ENCODE assay signal across 13 mouse cellular contexts in the genomic region with DNA sequence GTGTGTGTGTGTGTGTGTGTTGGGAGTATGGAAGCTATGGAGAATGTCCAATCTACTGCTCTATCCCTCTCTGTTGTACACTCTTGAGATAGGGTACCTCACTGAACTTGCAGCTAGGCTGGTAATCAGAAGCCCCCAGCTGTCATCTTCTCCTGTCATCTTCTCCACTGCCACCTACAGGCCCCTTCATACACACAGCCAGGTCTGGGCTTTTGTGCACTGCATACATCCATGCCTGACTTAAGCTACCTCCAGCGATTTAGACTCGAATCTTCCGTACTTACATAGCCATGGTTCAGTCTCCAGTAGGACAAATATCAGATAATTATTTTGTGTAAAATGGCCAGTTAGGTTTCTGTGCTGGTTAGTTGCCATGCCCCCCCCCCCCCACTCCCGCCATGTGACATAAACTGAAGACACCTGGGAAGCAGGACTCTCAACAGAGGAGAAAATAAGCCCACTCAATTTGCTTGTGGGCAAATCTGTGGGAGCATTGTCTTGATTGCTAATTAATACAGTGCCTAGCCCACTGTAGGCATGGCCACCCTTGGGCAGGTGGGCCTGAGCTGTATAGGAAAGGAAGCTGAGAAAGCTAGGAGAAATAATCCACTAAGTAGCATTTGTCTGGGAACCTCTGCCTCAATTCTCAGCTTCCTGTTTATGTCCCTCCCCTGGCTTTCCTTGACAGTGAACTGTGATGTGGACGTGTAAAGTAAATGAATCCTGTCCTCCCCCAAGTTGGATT.
DNase-seq lines count a peak whose midpoint lies in the region; ATAC-seq lines count a peak whose summit lies in the region.
"Had no signal": no experiment of that assay in that cellular context is flagged by ENCODE, and none has a peak within 500 bp of the region (broad histone marks: within the 10 kb centered on the region; RNA-seq: fewer than 3 reads in every experiment).

No protein-coding gene starts in this region.

- H3K27me3 ChIP-seq in kidney, embryonic 14.5 days (ENCODE audit: control insufficient read depth, insufficient read depth, low read length), result no peaks in the 10 kb centered on the region
- no peaks in the 10 kb centered on the region for H3K27me3 ChIP-seq in embryonic facial prominence, embryonic 12.5 days
- H3K27me3 ChIP-seq in midbrain, embryonic 12.5 days, result no peaks in the 10 kb centered on the region
- H3K27me3 ChIP-seq: CH12.LX; liver, embryonic 13.5 days; megakaryocyte, embryonic 14.5 days had no signal

- H3K4me3 ChIP-seq in kidney, embryonic 14.5 days (ENCODE audit: low read length), result no peak overlapping the region
- H3K4me3 ChIP-seq in embryonic facial prominence, embryonic 12.5 days, result no peak overlapping the region
- no peak overlapping the region for H3K4me3 ChIP-seq in midbrain, embryonic 12.5 days
- H3K4me3 ChIP-seq: left cerebral cortex, adult 2 months; liver, embryonic 13.5 days; megakaryocyte, embryonic 14.5 days had no signal

- 0 out of 2 replicates have a peak, but pooled peaks cover 4% of the 10 kb centered on the region for H3K4me1 ChIP-seq in kidney, embryonic 14.5 days (ENCODE audit: control insufficient read depth, insufficient read depth, low read length)
- H3K4me1 ChIP-seq in embryonic facial prominence, embryonic 12.5 days, result peaks cover 10% of the 10 kb centered on the region
- peaks cover 4% of the 10 kb centered on the region; the same call in 1 of the 2 replicates for H3K4me1 ChIP-seq in midbrain, embryonic 12.5 days
- H3K4me1 ChIP-seq: liver, embryonic 13.5 days; megakaryocyte, embryonic 14.5 days had no signal

- peak; percentile 37; the same call in 1 of the 2 replicates for ATAC-seq in kidney, embryonic 14.5 days (ENCODE audit: low FRiP score, low TSS enrichment)
- 0 out of 2 replicates have a peak, but pooled peaks have one; percentile 29 for ATAC-seq in embryonic facial prominence, embryonic 12.5 days (ENCODE audit: insufficient number of reproducible peaks, insufficient read depth, low FRiP score, low TSS enrichment)
- ATAC-seq in midbrain, embryonic 12.5 days (ENCODE audit: low FRiP score, low read depth), result peak; percentile 46

- 74% methylated on average over 5 of the region's 5 CpGs for WGBS in kidney, embryonic 14.5 days
- WGBS in embryonic facial prominence, embryonic 12.5 days, result 77% methylated on average over 5 of the region's 5 CpGs
- WGBS in midbrain, embryonic 12.5 days, result 83% methylated on average over 5 of the region's 5 CpGs

- no peak overlapping the region for H3K9ac ChIP-seq in kidney, embryonic 14.5 days (ENCODE audit: low read depth, low read length)
- H3K9ac ChIP-seq in embryonic facial prominence, embryonic 12.5 days, result no peak overlapping the region
- no peak overlapping the region for H3K9ac ChIP-seq in midbrain, embryonic 12.5 days (replicated peaks)
- H3K9ac ChIP-seq: liver, embryonic 13.5 days had no signal

- no peak overlapping the region for H3K4me2 ChIP-seq in kidney, embryonic 14.5 days (replicated peaks; ENCODE audit: low read depth, low read length)
- no peak overlapping the region for H3K4me2 ChIP-seq in embryonic facial prominence, embryonic 12.5 days (replicated peaks)
- H3K4me2 ChIP-seq in midbrain, embryonic 12.5 days (replicated peaks), result no peak overlapping the region
- H3K4me2 ChIP-seq: liver, embryonic 13.5 days had no signal

- intact Hi-C loops in left cerebral cortex, postnatal 10 days (cut with DNase I), result loop anchor here (2.0 to 5.0 kb wide), 2 partner anchors 456 to 773 kb away; no protein-coding TSS in a partner anchor

- no peaks in the 10 kb centered on the region for H3K36me3 ChIP-seq in kidney, embryonic 14.5 days (ENCODE audit: control insufficient read depth, insufficient read depth, low read length)
- H3K36me3 ChIP-seq in embryonic facial prominence, embryonic 12.5 days, result no peaks in the 10 kb centered on the region
- H3K36me3 ChIP-seq in midbrain, embryonic 12.5 days, result no peaks in the 10 kb centered on the region
- H3K36me3 ChIP-seq: liver, embryonic 13.5 days had no signal

- no peak overlapping the region for H3K27ac ChIP-seq in kidney, embryonic 14.5 days (ENCODE audit: low read depth, low read length)
- no peak overlapping the region for H3K27ac ChIP-seq in embryonic facial prominence, embryonic 12.5 days
- H3K27ac ChIP-seq in midbrain, embryonic 12.5 days (replicated peaks), result no peak overlapping the region
- H3K27ac ChIP-seq: left cerebral cortex, adult 2 months; liver, embryonic 13.5 days had no signal

- no peak for DNase-seq in kidney, postnatal 14 days
- peak; percentile 6 for DNase-seq in ES-CJ7 (ENCODE audit: low read depth, low spot score)
- DNase-seq in left cerebral cortex, postnatal 10 days (ENCODE audit: extremely low spot score in 1 of 2, low spot score in 2 of 2), result no peak
- DNase-seq in right cerebral cortex, postnatal 14 days, result no peak
- DNase-seq: cerebellum, postnatal 36 days; liver, embryonic 13.5 days; thymus, adult 18-20 months had no signal

- no peaks in the 10 kb centered on the region for H3K9me3 ChIP-seq in kidney, embryonic 14.5 days (ENCODE audit: control insufficient read depth, low read length)
- H3K9me3 ChIP-seq in embryonic facial prominence, embryonic 12.5 days, result no peaks in the 10 kb centered on the region
- H3K9me3 ChIP-seq in midbrain, embryonic 12.5 days, result no peaks in the 10 kb centered on the region
- H3K9me3 ChIP-seq: liver, embryonic 13.5 days; megakaryocyte, embryonic 14.5 days had no signal
